Mouse (Mus musculus) thymus, postnatal 0 days (tissue): ENCODE measurements around the gene Arhgef28. TPM values are rescaled to one million over a fixed set of nuclear protein-coding genes. Genes with fewer than 3 reads are reported as not detected.
"Not testable (repeated sequence)": the region's sequence is repeated elsewhere in the genome, so short reads cannot be mapped to it uniquely, and the experiment has no call there.

ENCODE experiments used
- DNase-seq: peaks from one replicate; pipeline ENCODE4 v3.0.0-alpha.2; 2015; ENCODE audit warnings: low spot score
- polyA plus RNA-seq: library from polyadenylated mRNA; unstranded; fragments of >200 nt; fragmentation: Nextera tagmentation; extraction: Ambion mirVana; gene quantifications from 2 replicates; pipeline ENCODE4 v1.2.1, GENCODE M21; 2015

Gene Arhgef28
- polyA plus RNA-seq, 1 experiment from 2014 or later, result 3.7 TPM

GRCm38 (mm10) chr13:98074871-98075270 is 131.4 kb downstream of the Arhgef28 start:
- no peak for DNase-seq

- DNase-seq, result no peak
Observed at GRCm38 (mm10) chr13:98073190-98073589, 133.0 kb downstream of the Arhgef28 start.

GRCm38 (mm10) chr13:98070458-98070857 is 135.8 kb downstream of the Arhgef28 start:
- no peak for DNase-seq

- no peak for DNase-seq
Observed at GRCm38 (mm10) chr13:98069646-98070045, 136.6 kb downstream of the Arhgef28 start.

- no peak for DNase-seq
Observed at GRCm38 (mm10) chr13:98062843-98063242, 143.4 kb downstream of the Arhgef28 start.

- not testable (repeated sequence) for DNase-seq
Observed at GRCm38 (mm10) chr13:98060121-98060520, 146.1 kb downstream of the Arhgef28 start.

- DNase-seq, result no peak
Observed at GRCm38 (mm10) chr13:98055194-98055593, 151.0 kb downstream of the Arhgef28 start.

GRCm38 (mm10) chr13:98040628-98041150 is 165.6 kb downstream of the Arhgef28 start:
- DNase-seq, result peak; percentile 50

- no peak for DNase-seq
Observed at GRCm38 (mm10) chr13:98038731-98039130, 167.5 kb downstream of the Arhgef28 start.

- DNase-seq, result no peak
Observed at GRCm38 (mm10) chr13:98037693-98038092, 168.5 kb downstream of the Arhgef28 start.

GRCm38 (mm10) chr13:98031642-98031960 is 174.6 kb downstream of the Arhgef28 start:
- DNase-seq, result no peak

GRCm38 (mm10) chr13:98030959-98031641 is 175.1 kb downstream of the Arhgef28 start:
- peak; percentile 79 for DNase-seq

GRCm38 (mm10) chr13:98030041-98030440 is 176.2 kb downstream of the Arhgef28 start:
- DNase-seq, result no peak

GRCm38 (mm10) chr13:98028711-98029250 is 177.5 kb downstream of the Arhgef28 start:
- no peak for DNase-seq

GRCm38 (mm10) chr13:98027641-98028204 is 178.5 kb downstream of the Arhgef28 start:
- DNase-seq, result no peak

GRCm38 (mm10) chr13:98027122-98027521 is 179.1 kb downstream of the Arhgef28 start:
- no peak for DNase-seq

GRCm38 (mm10) chr13:98025706-98026504 is 180.3 kb downstream of the Arhgef28 start:
- DNase-seq, result no peak

GRCm38 (mm10) chr13:98025162-98025561 is 181.1 kb downstream of the Arhgef28 start:
- DNase-seq, result peak; percentile 20

GRCm38 (mm10) chr13:98024680-98025079 is 181.6 kb downstream of the Arhgef28 start:
- no peak for DNase-seq

GRCm38 (mm10) chr13:98021906-98022305 is 184.3 kb downstream of the Arhgef28 start:
- no peak for DNase-seq

- DNase-seq, result not testable (repeated sequence)
Observed at GRCm38 (mm10) chr13:98018837-98019236, 187.4 kb downstream of the Arhgef28 start.
